Mouse (Mus musculus) spleen, adult 2 months (tissue): ENCODE measurements at regions not wholly inside any gene's neighbourhood (a gene's known extent, or its start where the extent isn't known, plus 50 kb on each side); places are given as distances from the start of the nearest gene placed in this dataset.

Source experiments
- CTCF ChIP-seq: fragments of 200-500 bp; IDR thresholded peaks from 2 replicates; pipeline ENCODE4 v1.5.1; 2011; ENCODE audit warnings: mild to moderate bottlenecking, inconsistent platforms; ENCODE audit not compliant: insufficient read depth, insufficient read length, insufficient replicate concordance; ENCODE audit errors: extremely low read depth
- POLR2A ChIP-seq: fragments of 200-500 bp; IDR thresholded peaks from 2 replicates; pipeline ENCODE4 v1.6.1; 2011; ENCODE audit warnings: low read depth, low read length, inconsistent platforms

DNA sequence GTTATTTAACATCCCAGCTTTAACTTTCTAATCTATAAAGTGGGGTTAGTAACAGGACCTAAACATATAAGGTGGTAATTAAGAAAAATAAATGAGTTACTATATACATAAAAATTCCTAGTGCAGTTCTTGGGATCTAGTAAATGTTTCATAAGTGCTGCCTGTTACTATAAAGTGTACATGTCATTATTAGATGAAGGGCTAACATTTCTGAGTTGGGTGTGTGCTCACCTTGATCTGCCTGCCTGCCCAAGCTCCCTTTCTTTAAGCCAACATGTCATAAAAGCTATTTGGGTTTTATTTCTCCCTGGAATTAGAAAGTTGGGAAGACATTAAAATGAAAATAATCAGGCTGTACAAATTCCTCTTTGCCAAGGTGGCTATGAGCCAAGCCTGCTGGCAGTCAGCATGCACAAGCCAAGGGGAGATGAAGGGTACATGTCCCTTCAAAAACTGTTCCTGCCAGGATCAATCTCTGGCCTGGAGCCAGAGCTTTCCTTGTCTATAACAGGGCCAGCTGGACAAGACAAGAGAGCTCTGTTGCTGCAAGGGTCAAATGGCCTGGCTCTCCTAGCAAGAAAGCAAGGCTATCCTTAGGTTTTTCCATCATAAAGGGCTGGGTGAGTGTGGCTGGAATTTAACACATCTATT is 59.9 kb upstream of the Usp24 start:
- TF ChIP-seq CTCF (no peak), POLR2A (no peak)
